Mouse (Mus musculus): ENCODE measurements around the gene Sema3a.

DNA sequence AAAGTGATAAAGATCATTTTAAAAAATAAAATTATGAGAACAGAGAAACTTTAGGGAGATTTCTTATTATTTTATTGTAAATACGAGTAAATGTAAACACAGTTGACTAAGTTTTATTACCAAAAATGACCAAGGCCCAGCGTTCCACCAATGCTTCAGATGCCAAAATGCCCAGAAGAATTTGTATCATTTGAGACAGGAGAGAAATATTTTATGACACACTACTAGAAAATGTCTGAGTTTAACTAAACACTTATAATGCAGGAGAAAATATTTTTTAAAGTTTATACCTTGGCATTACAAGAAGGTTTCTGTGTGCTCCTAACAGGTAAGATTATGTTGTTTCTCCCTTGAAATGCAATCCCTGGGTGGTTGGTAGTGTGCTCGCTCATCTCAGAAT lies 261.4 kb downstream of the Sema3a start:
- TF ChIP-seq CTCF (IDR thresholded peaks at IDR 0.05; ENCODE audit: low read depth, low read length) (no peak), EP300 (IDR thresholded peaks at IDR 0.05; ENCODE audit: insufficient read depth, low read depth, low read length) (no peak), POLR2A (IDR thresholded peaks at IDR 0.05; ENCODE audit: insufficient read depth, low read length) (no peak)

Measured in ES-Bruce4 (cell line).